Mouse (Mus musculus): ENCODE results near the gene Mrnip. TPM values are rescaled to one million over a fixed set of nuclear protein-coding genes. Genes with fewer than 3 reads are reported as not detected.

The Mrnip gene
- polyA plus RNA-seq (2012; rRNA removed), result 32.8 and 33.6 TPM in 2 replicates

DNA sequence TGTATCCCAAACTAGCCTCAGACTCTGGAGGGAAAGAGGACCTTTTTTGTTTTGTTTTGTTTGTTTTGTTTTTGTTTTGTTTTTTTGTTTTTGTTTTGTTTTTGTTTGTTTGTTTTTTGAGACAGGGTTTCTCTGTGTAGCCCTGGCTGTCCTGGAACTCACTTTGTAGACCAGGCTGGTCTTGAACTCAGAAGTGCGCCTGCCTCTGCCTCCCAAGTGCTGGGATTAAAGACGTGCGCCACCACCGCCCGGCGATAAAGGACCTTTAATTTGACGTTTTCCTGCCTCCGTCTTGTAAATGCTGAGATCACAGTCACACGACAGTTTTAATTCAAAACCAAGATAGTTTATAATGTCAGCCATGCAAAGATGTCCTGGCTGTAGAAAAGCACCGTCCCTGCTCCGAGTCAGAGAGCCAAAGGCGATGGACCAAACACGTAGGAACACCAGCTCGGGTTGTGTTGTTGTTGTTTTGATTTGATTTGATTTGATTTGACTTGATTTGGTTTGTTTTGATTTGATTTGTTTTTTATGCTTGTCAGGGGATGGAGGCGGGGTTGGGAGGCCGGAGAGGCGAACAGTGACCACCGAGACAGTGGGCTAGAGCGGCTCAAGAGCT, at the start of gene Mrnip:
TSS of gene Mrnip (plus strand) at position 334 of the 619 bp plus-strand sequence.

DNA sequence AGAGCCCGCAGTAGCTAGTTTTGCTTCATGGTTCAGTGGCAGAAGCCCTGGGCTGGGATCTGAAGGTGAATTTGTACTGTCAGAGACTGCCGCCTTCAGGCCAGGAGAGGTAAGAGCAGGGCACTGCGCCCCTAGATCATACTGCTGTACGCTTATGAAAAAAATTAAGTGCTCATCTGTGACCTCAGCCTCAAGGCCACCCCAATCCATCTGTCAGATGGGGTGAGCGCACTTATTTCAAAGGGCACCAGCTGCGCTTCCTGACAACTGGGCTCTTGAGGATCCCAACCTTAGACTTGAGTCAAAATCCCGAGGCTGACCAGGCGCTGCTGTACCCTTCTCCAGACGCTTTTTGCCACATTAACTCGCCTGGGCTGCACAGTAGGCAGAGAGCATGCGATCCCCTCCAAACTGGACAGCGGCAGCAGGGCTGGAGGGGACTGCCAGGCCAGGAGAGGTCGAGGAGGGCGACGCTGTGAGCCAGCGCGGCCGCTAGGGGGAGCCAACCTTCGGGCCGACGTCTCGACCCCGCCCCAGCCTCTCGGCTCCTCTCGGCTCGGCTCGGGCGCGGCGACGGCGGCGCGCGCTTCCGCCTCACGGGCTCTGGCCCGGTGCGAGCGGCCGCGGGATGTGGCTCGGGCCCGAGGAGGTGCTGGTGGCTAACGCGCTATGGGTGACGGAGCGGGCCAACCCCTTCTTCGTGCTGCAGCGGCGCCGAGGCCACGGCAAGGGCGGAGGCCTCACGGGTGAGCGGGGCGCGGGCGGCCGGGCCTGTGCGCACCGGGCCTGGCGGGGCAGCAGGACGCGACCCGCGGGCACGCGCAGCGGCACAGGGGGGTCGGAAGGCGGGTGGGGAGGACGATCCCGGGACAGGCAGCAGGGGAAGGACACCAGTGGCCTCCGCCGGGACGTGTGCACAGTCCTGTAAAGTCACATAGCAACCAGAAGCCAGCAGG, 43.2 kb upstream of the Mrnip start, which contains the start of gene Tbc1d9b:
TSS of gene Tbc1d9b (plus strand) at position 586 of the 956 bp plus-strand sequence.

DNA sequence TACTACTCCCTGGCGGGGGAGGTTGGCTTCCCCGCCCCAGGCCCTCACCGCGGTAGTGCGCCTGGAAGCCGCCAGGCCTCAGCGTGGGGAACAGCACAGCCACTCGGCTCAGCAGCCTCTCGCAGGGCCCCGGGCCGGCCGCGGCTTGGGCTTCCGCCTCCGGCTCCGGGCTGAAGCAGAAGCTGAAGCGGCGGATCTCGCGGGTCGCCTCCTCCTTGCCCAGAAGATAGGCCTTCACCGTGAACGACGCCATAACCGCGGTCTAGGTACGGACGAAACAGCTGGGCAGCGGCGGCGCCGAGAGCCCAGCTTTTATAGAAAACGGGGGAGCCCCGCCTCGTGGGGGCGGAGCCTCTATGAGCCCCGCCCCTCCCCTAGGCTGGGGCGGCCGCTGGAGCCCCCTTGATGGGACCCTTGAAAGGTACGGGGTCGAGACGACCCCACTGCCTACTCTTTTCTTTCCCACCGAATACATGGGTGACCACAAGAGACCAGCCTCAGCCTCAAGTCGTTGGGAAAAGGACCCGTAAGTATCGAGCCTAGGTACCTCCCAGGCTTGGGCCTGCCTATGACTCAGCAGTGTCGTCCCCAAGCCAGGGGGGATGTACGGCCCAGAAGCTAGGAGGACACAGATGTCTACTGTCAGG, 36.4 kb downstream of the Mrnip start, which contains the start of the genes Sqstm1 and Mgat4b:
TSS of gene Sqstm1 (minus strand) at position 323 of the 647 bp plus-strand sequence.
TSS of gene Mgat4b (plus strand) at position 386 of the 647 bp plus-strand sequence.

DNA sequence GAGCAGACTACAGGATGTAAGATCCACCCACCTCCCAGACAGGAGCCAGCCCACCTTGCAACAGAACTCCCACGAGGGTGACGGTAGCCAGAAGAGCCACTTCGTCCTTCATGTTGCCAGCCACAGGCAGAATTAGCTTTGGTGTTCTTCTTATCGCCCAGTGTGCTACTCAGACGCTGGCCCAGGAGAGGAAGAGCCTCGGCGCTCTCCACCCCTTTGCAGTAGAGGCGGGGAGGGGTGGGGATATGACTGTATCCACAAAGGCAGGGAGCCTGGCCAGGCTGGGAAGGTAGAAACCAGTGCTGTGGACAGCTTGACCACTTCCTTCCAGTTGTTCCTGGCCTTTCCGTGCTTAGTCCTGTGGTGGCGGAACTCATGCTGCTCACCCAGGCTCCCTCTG, 64.1 kb downstream of the Mrnip start, which contains the start of gene Ltc4s:
TSS of gene Ltc4s (minus strand) at position 293 of the 400 bp plus-strand sequence.

Other genes starting within 250 kb of the Mrnip start
- gene Rnf130, start 149.1 kb upstream of the Mrnip start, polyA plus RNA-seq (2012; rRNA removed), result 47.1 and 48.5 TPM in 2 replicates
- 40.6 and 41.1 TPM in 2 replicates for gene Tbc1d9b, start 43.0 kb upstream of the Mrnip start, polyA plus RNA-seq (2012; rRNA removed)
- gene Sqstm1, start 36.4 kb downstream of the Mrnip start, polyA plus RNA-seq (2012; rRNA removed), result 237 and 250 TPM in 2 replicates
- gene Mgat4b, start 36.4 kb downstream of the Mrnip start, polyA plus RNA-seq (2012; rRNA removed), result 79.9 and 93.1 TPM in 2 replicates
- 5.1 and 5.4 TPM in 2 replicates for gene Ltc4s, start 64.2 kb downstream of the Mrnip start, polyA plus RNA-seq (2012; rRNA removed)
- gene Maml1, start 117.9 kb downstream of the Mrnip start, polyA plus RNA-seq (2012; rRNA removed), result 8.4 and 8.9 TPM in 2 replicates
- 188 and 210 TPM in 2 replicates for gene Canx, start 151.2 kb downstream of the Mrnip start, polyA plus RNA-seq (2012; rRNA removed)
- 0.41 and 0.76 TPM in 2 replicates for gene Cby3, start 180.0 kb downstream of the Mrnip start, polyA plus RNA-seq (2012; rRNA removed)
- gene Hnrnph1, start 202.5 kb downstream of the Mrnip start, polyA plus RNA-seq (2012; rRNA removed), result 504 and 525 TPM in 2 replicates